In genomic region chr2:72467604-72468003, GRCm38 (mm10) we compare ENCODE assay signal across 26 mouse cellular contexts. TPM values are rescaled to one million over a fixed set of nuclear protein-coding genes. Genes with fewer than 3 reads are reported as not detected.
DNase-seq lines count a peak whose midpoint lies in the region; ATAC-seq and TF ChIP-seq lines count a peak whose summit lies in the region.
"Had no signal": no experiment of that assay in that cellular context is flagged by ENCODE, and none has a peak within 500 bp of the region (broad histone marks: within the 10 kb centered on the region; RNA-seq: fewer than 3 reads in every experiment).

No protein-coding gene starts in this region.

- H3K9ac ChIP-seq in kidney, postnatal 0 days (ENCODE audit: low read depth, low read length), result no peak overlapping the region
- no peak overlapping the region for H3K9ac ChIP-seq in lung, embryonic 16.5 days (ENCODE audit: low read length)
- no peak overlapping the region for H3K9ac ChIP-seq in intestine, embryonic 15.5 days
- H3K9ac ChIP-seq: heart, embryonic 15.5 days; hindbrain, embryonic 14.5 days; lung, embryonic 15.5 days had no signal

- 0 out of 2 replicates have a peak overlapping the region, but pooled peaks have one; percentile 19 for H3K27ac ChIP-seq in kidney, postnatal 0 days
- no peak overlapping the region for H3K27ac ChIP-seq in lung, embryonic 16.5 days (ENCODE audit: low read length)
- H3K27ac ChIP-seq in intestine, embryonic 15.5 days, result no peak overlapping the region
- H3K27ac ChIP-seq: heart, embryonic 10.5 days; heart, embryonic 15.5 days; hindbrain, embryonic 14.5 days; liver, embryonic 14.5 days; lung, embryonic 15.5 days had no signal

- intact Hi-C loops in heart, postnatal 14 days (cut with DNase I), result no loop called here

- H3K4me2 ChIP-seq in kidney, postnatal 0 days (ENCODE audit: low read length), result no peak overlapping the region
- H3K4me2 ChIP-seq in lung, embryonic 16.5 days (ENCODE audit: low read depth, low read length), result no peak overlapping the region
- H3K4me2 ChIP-seq in intestine, embryonic 15.5 days (replicated peaks), result no peak overlapping the region
- H3K4me2 ChIP-seq: heart, embryonic 15.5 days; hindbrain, embryonic 14.5 days; lung, embryonic 15.5 days; midbrain, embryonic 11.5 days had no signal

- H3K4me3 ChIP-seq in kidney, postnatal 0 days (replicated peaks; ENCODE audit: low read depth, low read length), result no peak overlapping the region
- H3K4me3 ChIP-seq in lung, embryonic 16.5 days (ENCODE audit: low read length), result no peak overlapping the region
- no peak overlapping the region for H3K4me3 ChIP-seq in intestine, embryonic 15.5 days (replicated peaks)
- H3K4me3 ChIP-seq: heart, embryonic 10.5 days; heart, embryonic 15.5 days; lung, embryonic 15.5 days had no signal

- no peaks in the 10 kb centered on the region for H3K4me1 ChIP-seq in kidney, postnatal 0 days (replicated peaks; ENCODE audit: insufficient read depth, low read length)
- H3K4me1 ChIP-seq in lung, embryonic 16.5 days (replicated peaks; ENCODE audit: control insufficient read depth, insufficient read depth, low read length), result peaks cover 9% of the 10 kb centered on the region
- H3K4me1 ChIP-seq in intestine, embryonic 15.5 days (replicated peaks), result no peaks in the 10 kb centered on the region
- H3K4me1 ChIP-seq: heart, embryonic 10.5 days; heart, embryonic 15.5 days had no signal

- no peaks in the 10 kb centered on the region for H3K9me3 ChIP-seq in kidney, postnatal 0 days (replicated peaks; ENCODE audit: low read length)
- H3K9me3 ChIP-seq in lung, embryonic 16.5 days (ENCODE audit: control insufficient read depth, low read length), result no peaks in the 10 kb centered on the region
- H3K9me3 ChIP-seq in intestine, embryonic 15.5 days, result no peaks in the 10 kb centered on the region
- H3K9me3 ChIP-seq: G1E; heart, embryonic 10.5 days; heart, embryonic 15.5 days; lung, embryonic 15.5 days had no signal

- no peaks in the 10 kb centered on the region for H3K36me3 ChIP-seq in kidney, postnatal 0 days (ENCODE audit: insufficient read depth, low read length)
- no peaks in the 10 kb centered on the region for H3K36me3 ChIP-seq in lung, embryonic 16.5 days (ENCODE audit: control insufficient read depth, insufficient read depth, low read length)
- no peaks in the 10 kb centered on the region for H3K36me3 ChIP-seq in intestine, embryonic 15.5 days
- H3K36me3 ChIP-seq: G1E; heart, embryonic 10.5 days; heart, embryonic 15.5 days; lung, embryonic 15.5 days had no signal

- no peaks in the 10 kb centered on the region for H3K27me3 ChIP-seq in kidney, postnatal 0 days (ENCODE audit: insufficient read depth, low read length)
- no peaks in the 10 kb centered on the region for H3K27me3 ChIP-seq in lung, embryonic 16.5 days (ENCODE audit: control insufficient read depth, insufficient read depth, low read depth, low read length)
- no peaks in the 10 kb centered on the region for H3K27me3 ChIP-seq in intestine, embryonic 15.5 days (replicated peaks)
- H3K27me3 ChIP-seq: heart, embryonic 15.5 days; lung, embryonic 15.5 days had no signal

- peak; percentile 1 for DNase-seq in heart, adult 11 months
- no peak for DNase-seq in heart, postnatal 14 days
- DNase-seq in kidney, postnatal 0 days (ENCODE audit: low spot score), result peak; percentile 69
- no peak for DNase-seq in kidney, adult 18-20 months
- no peak for DNase-seq in lung, postnatal 4 days
- DNase-seq: adrenal gland, adult 8-10 months; cerebellum, adult 2 months; cerebellum, postnatal 25 days; gastrocnemius, postnatal 14 days; kidney, postnatal 4 days; left cerebral cortex, postnatal 4 days; liver; right cerebral cortex, postnatal 25 days; thymus, adult 18-20 months; thymus, postnatal 4 days had no signal

- WGBS in kidney, postnatal 0 days, result 74% methylated on average over 1 of the region's 1 CpGs
- WGBS in lung, embryonic 16.5 days, result 56% methylated on average over 1 of the region's 1 CpGs
- WGBS in intestine, embryonic 15.5 days, result 39% methylated on average over 1 of the region's 1 CpGs

- no peak for ATAC-seq in kidney, postnatal 0 days (replicated peaks; ENCODE audit: low FRiP score, low read depth)
- peak; percentile 45; the same call in 1 of the 2 replicates for ATAC-seq in lung, embryonic 16.5 days (ENCODE audit: low read depth)
- ATAC-seq in intestine, embryonic 15.5 days, result 0 out of 2 replicates have a peak, but pooled peaks have one; percentile 23
- ATAC-seq: forebrain, embryonic 14.5 days; midbrain, embryonic 16.5 days had no signal

- TF ChIP-seq CTCF in kidney, postnatal 0 days (IDR thresholded peaks at IDR 0.05; ENCODE audit: low read depth), result no peak

RNA-seq across cellular contexts. Expression of gene Cdca7, which starts 8.4 kb away (rescaled TPM):
- total RNA-seq in heart, postnatal 14 days (2021), result 1 to 10 TPM; 2.9 to 9.4 TPM
- 73.6 and 88.7 TPM in 2 replicates for polyA plus RNA-seq in kidney, postnatal 0 days (2015; fragmentation: Nextera tagmentation; extraction: Ambion mirVana)
- polyA plus RNA-seq in lung, embryonic 16.5 days (2015; fragmentation: Nextera tagmentation; extraction: Ambion mirVana), result 130 and 137 TPM in 2 replicates
- polyA plus RNA-seq in intestine, embryonic 15.5 days (2015; fragmentation: Nextera tagmentation; extraction: Ambion mirVana), result 117 and 125 TPM in 2 replicates

Comparison
In these comparisons a context has a peak if more than half of its experiments do, and no peak if none do; other contexts are left out.
1. DNase-seq: peak in heart, adult 11 months (single experiment) and kidney, postnatal 0 days (single experiment); none in heart, postnatal 14 days (0 of 2), kidney, adult 18-20 months (single experiment) and lung, postnatal 4 days (0 of 2).